Mouse (Mus musculus) brain, embryonic 14.5 days (tissue): Measurements from ENCODE around the gene Gpx3.

ENCODE experiments used
- CTCF ChIP-seq: fragments of 200-500 bp; IDR thresholded peaks from 2 replicates; pipeline ENCODE4 v1.5.1; 2012; ENCODE audit warnings: inconsistent platforms, mild to moderate bottlenecking, moderate library complexity, borderline replicate concordance; ENCODE audit not compliant: insufficient read depth, insufficient read length; ENCODE audit errors: extremely low read depth
- POLR2A ChIP-seq: fragments of 200-500 bp; IDR thresholded peaks from 2 replicates; pipeline ENCODE4 v1.6.1; 2012; ENCODE audit warnings: mild to moderate bottlenecking, inconsistent platforms, borderline replicate concordance; ENCODE audit not compliant: poor library complexity, insufficient read depth, insufficient read length, severe bottlenecking; ENCODE audit errors: extremely low read depth

- TF ChIP-seq CTCF (no peak), POLR2A (no peak)
Measured at GRCm38 (mm10) chr11:54885406-54885805, 16.8 kb upstream of the Gpx3 start.
